Mouse (Mus musculus): ENCODE data around the gene Dmp1.

DNA sequence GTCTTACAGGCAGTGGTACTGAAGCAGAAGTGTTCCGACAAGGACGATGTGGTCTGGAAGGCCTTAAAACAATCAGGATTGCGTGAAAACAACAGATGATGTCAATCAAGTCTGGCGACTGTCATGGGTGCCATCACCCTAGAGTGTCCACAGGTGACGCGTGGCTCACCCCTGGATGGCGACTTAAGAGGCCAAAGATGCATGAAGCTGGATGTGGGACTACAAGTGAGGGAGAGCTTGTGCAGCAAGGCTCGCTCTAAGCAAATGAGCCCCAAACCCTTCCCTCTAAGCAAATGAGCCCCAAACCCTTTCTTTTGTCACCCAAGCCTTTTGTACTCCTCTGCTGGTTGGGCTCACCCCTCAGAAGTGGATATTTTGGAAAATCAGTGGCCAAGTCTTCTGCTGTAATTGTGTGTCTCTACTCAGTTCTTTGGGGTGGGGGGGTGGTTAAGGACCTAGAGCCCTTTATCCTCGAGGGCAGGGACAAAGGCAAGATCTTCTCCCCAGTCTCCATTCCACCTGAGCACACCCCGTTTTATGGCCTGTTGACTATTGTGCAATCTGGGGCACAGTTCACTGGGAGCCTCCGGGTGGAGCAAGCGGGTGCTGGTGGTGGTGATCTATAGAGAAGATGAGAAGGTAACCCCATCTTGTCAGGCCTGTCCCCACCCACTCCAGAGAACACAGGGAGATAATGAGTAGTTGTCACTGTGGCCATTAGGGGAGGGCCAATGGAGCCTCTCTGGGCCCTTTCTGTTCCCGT, 60.8 kb downstream of the Dmp1 start:
- TF ChIP-seq CTCF (conservative IDR thresholded peaks at IDR 0.05; ENCODE audit: low read length) (no peak), POU5F1 (IDR thresholded peaks at IDR 0.05; ENCODE audit: borderline replicate concordance, low read length) (no peak)

Data from E14TG2a.4 (cell line).